Mouse (Mus musculus): ENCODE measurements around the gene Lrig2. TPM values are rescaled to one million over a fixed set of nuclear protein-coding genes. Genes with fewer than 3 reads are reported as not detected.

Gene Lrig2
- polyA plus RNA-seq, 1 experiment from 2014 or later, result 14.8 TPM

GRCm38 (mm10) chr3:104359225-104360135, 152.2 kb downstream of the Lrig2 start:
- Histone ChIP-seq H3K9ac (no peak overlapping the region), H3K4me1 (peaks cover 18% of the 10 kb centered on the region), H3K27ac (peak overlapping the region; percentile 57), H3K36me3 (no peaks in the 10 kb centered on the region), H3K4me3 (replicated peaks) (no peak overlapping the region), H3K27me3 (replicated peaks) (no peaks in the 10 kb centered on the region), H3K9me3 (no peaks in the 10 kb centered on the region), H3K4me2 (no peak overlapping the region)
- WGBS, result 34% methylated on average over 8 of the region's 8 CpGs
- ATAC-seq (ENCODE audit: insufficient read depth, low FRiP score, low read depth), result peak; percentile 76

GRCm38 (mm10) chr3:104358747-104359146, 153.0 kb downstream of the Lrig2 start:
- H3K36me3 ChIP-seq, result no peaks in the 10 kb centered on the region
- H3K9ac ChIP-seq, result no peak overlapping the region
- no peak overlapping the region for H3K4me2 ChIP-seq
- no peak overlapping the region for H3K4me3 ChIP-seq (replicated peaks)
- H3K27me3 ChIP-seq (replicated peaks), result no peaks in the 10 kb centered on the region
- H3K4me1 ChIP-seq, result peaks cover 18% of the 10 kb centered on the region
- no peaks in the 10 kb centered on the region for H3K9me3 ChIP-seq
- WGBS, result 63% methylated on average over 5 of the region's 5 CpGs
- ATAC-seq (ENCODE audit: insufficient read depth, low FRiP score, low read depth), result no peak
- H3K27ac ChIP-seq, result peak overlapping the region; percentile 57

GRCm38 (mm10) chr3:104356106-104356505, 155.6 kb downstream of the Lrig2 start:
- ATAC-seq (ENCODE audit: insufficient read depth, low FRiP score, low read depth), result no peak
- H3K27ac ChIP-seq, result no peak overlapping the region
- no peaks in the 10 kb centered on the region for H3K36me3 ChIP-seq
- 92% methylated on average over 5 of the region's 5 CpGs for WGBS
- no peak overlapping the region for H3K4me3 ChIP-seq (replicated peaks)
- H3K4me1 ChIP-seq, result peaks cover 18% of the 10 kb centered on the region
- H3K9ac ChIP-seq, result no peak overlapping the region
- no peaks in the 10 kb centered on the region for H3K27me3 ChIP-seq (replicated peaks)
- H3K9me3 ChIP-seq, result no peaks in the 10 kb centered on the region
- no peak overlapping the region for H3K4me2 ChIP-seq

- H3K27me3 ChIP-seq (replicated peaks), result no peaks in the 10 kb centered on the region
- H3K9ac ChIP-seq, result no peak overlapping the region
- H3K4me3 ChIP-seq (replicated peaks), result no peak overlapping the region
- no peaks in the 10 kb centered on the region for H3K36me3 ChIP-seq
- H3K9me3 ChIP-seq, result no peaks in the 10 kb centered on the region
- H3K27ac ChIP-seq, result no peak overlapping the region
- H3K4me2 ChIP-seq, result no peak overlapping the region
- H3K4me1 ChIP-seq, result 0 out of 2 replicates have a peak, but pooled peaks cover 5% of the 10 kb centered on the region
- 54% methylated on average over 3 of the region's 3 CpGs for WGBS
- no peak for ATAC-seq (ENCODE audit: insufficient read depth, low FRiP score, low read depth)
Observed at GRCm38 (mm10) chr3:104353884-104354283, 157.8 kb downstream of the Lrig2 start.

GRCm38 (mm10) chr3:104352358-104353060, 159.2 kb downstream of the Lrig2 start:
- 0 out of 2 replicates have a peak, but pooled peaks cover 3% of the 10 kb centered on the region for H3K4me1 ChIP-seq
- H3K9me3 ChIP-seq, result no peaks in the 10 kb centered on the region
- ATAC-seq (ENCODE audit: insufficient read depth, low FRiP score, low read depth), result no peak
- H3K4me3 ChIP-seq (replicated peaks), result no peak overlapping the region
- no peak overlapping the region for H3K4me2 ChIP-seq
- peak overlapping the region; percentile 31; the same call in 1 of the 2 replicates for H3K27ac ChIP-seq
- H3K27me3 ChIP-seq (replicated peaks), result no peaks in the 10 kb centered on the region
- 53% methylated on average over 7 of the region's 7 CpGs for WGBS
- no peak overlapping the region for H3K9ac ChIP-seq
- no peaks in the 10 kb centered on the region for H3K36me3 ChIP-seq

- Histone ChIP-seq H3K9me3 (no peaks in the 10 kb centered on the region), H3K4me1 (0 out of 2 replicates have a peak, but pooled peaks cover 3% of the 10 kb centered on the region), H3K27me3 (replicated peaks) (no peaks in the 10 kb centered on the region), H3K4me2 (no peak overlapping the region), H3K4me3 (replicated peaks) (no peak overlapping the region), H3K36me3 (no peaks in the 10 kb centered on the region), H3K27ac (peak overlapping the region; percentile 74; the same call in 1 of the 2 replicates), H3K9ac (no peak overlapping the region)
- whole genome bisulfite sequencing, result 55% methylated on average over 2 of the region's 2 CpGs
- ATAC-seq (ENCODE audit: insufficient read depth, low FRiP score, low read depth), result no peak
Observed at GRCm38 (mm10) chr3:104350253-104350945, 161.3 kb downstream of the Lrig2 start.

GRCm38 (mm10) chr3:104349847-104350228, 161.9 kb downstream of the Lrig2 start:
- Histone ChIP-seq H3K9ac (no peak overlapping the region), H3K27ac (peak overlapping the region; percentile 74), H3K9me3 (no peaks in the 10 kb centered on the region), H3K4me2 (no peak overlapping the region), H3K36me3 (no peaks in the 10 kb centered on the region), H3K4me3 (replicated peaks) (no peak overlapping the region), H3K4me1 (0 out of 2 replicates have a peak, but pooled peaks cover 3% of the 10 kb centered on the region), H3K27me3 (replicated peaks) (no peaks in the 10 kb centered on the region)
- no peak for ATAC-seq (ENCODE audit: insufficient read depth, low FRiP score, low read depth)
- 75% methylated on average over 2 of the region's 2 CpGs for WGBS

- Histone ChIP-seq H3K9ac (no peak overlapping the region), H3K4me2 (no peak overlapping the region), H3K27ac (peak overlapping the region; percentile 74), H3K9me3 (no peaks in the 10 kb centered on the region), H3K4me1 (0 out of 2 replicates have a peak, but pooled peaks cover 3% of the 10 kb centered on the region), H3K4me3 (replicated peaks) (no peak overlapping the region), H3K27me3 (replicated peaks) (no peaks in the 10 kb centered on the region), H3K36me3 (no peaks in the 10 kb centered on the region)
- no peak for ATAC-seq (ENCODE audit: insufficient read depth, low FRiP score, low read depth)
- WGBS, result 49% methylated on average over 8 of the region's 8 CpGs
Observed at GRCm38 (mm10) chr3:104349203-104349846, 162.4 kb downstream of the Lrig2 start.

Other genes starting within 250 kb of the Lrig2 start
- gene Slc16a1, start 126.8 kb upstream of the Lrig2 start, polyA plus RNA-seq (2015; fragmentation: Nextera tagmentation; extraction: Ambion mirVana), result 33.7 and 35.6 TPM in 2 replicates

Measured in stomach, embryonic 15.5 days (tissue).